In the genomic region with DNA sequence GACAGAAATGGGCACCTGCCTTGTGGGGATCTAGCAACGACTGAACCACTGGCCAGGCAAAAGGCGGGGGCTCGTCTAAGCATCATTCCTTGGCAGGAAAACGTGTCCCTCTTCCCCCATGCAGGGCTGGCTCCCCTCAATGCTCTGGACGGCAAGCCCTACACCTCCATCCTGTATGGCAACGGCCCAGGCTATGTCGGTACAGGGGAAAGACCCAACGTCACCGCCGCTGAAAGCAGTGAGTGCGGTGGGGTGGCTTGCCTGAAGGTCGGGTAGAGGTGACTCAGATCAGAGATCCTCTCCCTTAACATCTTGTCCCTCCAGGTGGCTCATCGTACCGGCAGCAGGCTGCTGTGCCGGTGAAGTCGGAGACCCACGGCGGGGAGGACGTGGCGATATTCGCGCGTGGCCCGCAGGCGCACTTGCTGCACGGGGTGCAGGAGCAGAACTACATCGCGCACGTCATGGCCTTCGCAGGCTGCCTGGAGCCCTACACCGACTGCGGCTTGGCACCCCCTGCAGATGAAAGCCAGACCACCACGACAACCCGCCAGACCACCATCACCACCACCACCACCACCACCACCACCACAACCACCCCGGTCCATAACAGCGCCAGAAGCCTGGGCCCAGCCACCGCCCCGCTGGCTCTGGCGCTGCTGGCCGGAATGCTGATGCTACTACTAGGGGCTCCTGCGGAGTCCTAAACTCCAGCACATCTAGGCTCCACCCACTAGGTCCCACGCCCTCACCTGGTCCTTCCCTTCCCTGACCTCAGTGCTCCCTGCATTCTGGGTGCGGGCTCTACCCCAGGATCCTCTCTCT, we compare ENCODE assay signal across 8 mouse cellular contexts. TPM values are rescaled to one million over a fixed set of nuclear protein-coding genes. Genes with fewer than 3 reads are reported as not detected.
DNase-seq lines count a peak whose midpoint lies in the region; ATAC-seq lines count a peak whose summit lies in the region.

No protein-coding gene starts in this region.

- WGBS in heart, embryonic 16.5 days = 10% methylated on average over 41 of the region's 43 CpGs
- WGBS in embryonic facial prominence, embryonic 11.5 days = 9% methylated on average over 43 of the region's 43 CpGs

- H3K9ac ChIP-seq in heart, embryonic 16.5 days (ENCODE audit: low read length) = peak overlapping the region; percentile 15; the same call in 1 of the 2 replicates
- 0 out of 2 replicates have a peak overlapping the region, but pooled peaks have one; percentile 13 for H3K9ac ChIP-seq in embryonic facial prominence, embryonic 11.5 days (replicated peaks; ENCODE audit: low read length)

- H3K36me3 ChIP-seq in heart, embryonic 16.5 days (ENCODE audit: control insufficient read depth, insufficient read depth) = no peaks in the 10 kb centered on the region
- no peaks in the 10 kb centered on the region for H3K36me3 ChIP-seq in embryonic facial prominence, embryonic 11.5 days (replicated peaks; ENCODE audit: control insufficient read depth, insufficient read depth, low read depth, low read length)

- H3K4me3 ChIP-seq in heart, embryonic 16.5 days (ENCODE audit: low read length) = peak overlapping the region; percentile 33
- peak overlapping the region; percentile 10; the same call in 1 of the 2 replicates for H3K4me3 ChIP-seq in embryonic facial prominence, embryonic 11.5 days (ENCODE audit: low read depth, low read length)

- H3K4me1 ChIP-seq in heart, embryonic 16.5 days (ENCODE audit: control insufficient read depth, insufficient read depth, low read length) = no peaks in the 10 kb centered on the region
- H3K4me1 ChIP-seq in embryonic facial prominence, embryonic 11.5 days (ENCODE audit: control insufficient read depth, insufficient read depth, low read length) = no peaks in the 10 kb centered on the region

- H3K9me3 ChIP-seq in heart, embryonic 16.5 days (replicated peaks; ENCODE audit: control insufficient read depth, low read length) = no peaks in the 10 kb centered on the region
- H3K9me3 ChIP-seq in embryonic facial prominence, embryonic 11.5 days (replicated peaks; ENCODE audit: control insufficient read depth, low read length) = no peaks in the 10 kb centered on the region

- H3K4me2 ChIP-seq in heart, embryonic 16.5 days (ENCODE audit: low read depth, low read length) = peak overlapping the region; percentile 50
- H3K4me2 ChIP-seq in embryonic facial prominence, embryonic 11.5 days (ENCODE audit: low read depth, low read length) = peak overlapping the region; percentile 16

- H3K27ac ChIP-seq in heart, embryonic 16.5 days (ENCODE audit: low read length) = no peak overlapping the region
- H3K27ac ChIP-seq in embryonic facial prominence, embryonic 11.5 days (replicated peaks; ENCODE audit: low read depth, low read length) = no peak overlapping the region

- peaks cover 33% of the 10 kb centered on the region for H3K27me3 ChIP-seq in heart, embryonic 16.5 days (ENCODE audit: control insufficient read depth, insufficient read depth, low read length)
- peaks cover 22% of the 10 kb centered on the region for H3K27me3 ChIP-seq in embryonic facial prominence, embryonic 11.5 days (ENCODE audit: control insufficient read depth, insufficient read depth, low read length)

- no peak for ATAC-seq in heart, embryonic 16.5 days (replicated peaks; ENCODE audit: extremely low read depth, insufficient read depth, low FRiP score)
- no peak for ATAC-seq in embryonic facial prominence, embryonic 11.5 days (replicated peaks; ENCODE audit: insufficient number of reproducible peaks, low FRiP score, low TSS enrichment, low read depth)
- peak; percentile 27 to 43; a peak in 2 of 4 replicates for ATAC-seq in hematopoietic stem cell, adult 5-6 weeks (replicated peaks in 1 of 2; ENCODE audit: insufficient read depth in 1 of 2, low FRiP score in 2 of 2, low TSS enrichment in 1 of 2, low read depth in 1 of 2, poor library complexity in 2 of 2, severe bottlenecking in 2 of 2)

- DNase-seq in heart, adult 8-10 months (ENCODE audit: low spot score) = no peak
- DNase-seq in embryonic facial prominence, embryonic 11.5 days (ENCODE audit: low spot score) = no peak
- peak; percentile 23 to 51 for DNase-seq in left cerebral cortex, postnatal 36 days (ENCODE audit: low spot score in 2 of 2)
- peak; percentile 41 for DNase-seq in right cerebral cortex, postnatal 25 days
- no peak for DNase-seq in urinary bladder, postnatal 14 days (ENCODE audit: low spot score)
- DNase-seq in T-cell, adult 2 months (ENCODE audit: low spot score) = no peak

- intact Hi-C loops in left cerebral cortex, postnatal 36 days (cut with DNase I) = no loop called here

RNA-seq across cellular contexts. Expression of gene Akp3, which starts 2.6 kb away (rescaled TPM):
- not detected in 2 replicates for polyA plus RNA-seq in heart, embryonic 16.5 days (2015; fragmentation: Nextera tagmentation; extraction: Ambion mirVana)
- not detected for total RNA-seq in heart, adult 8-10 months (2022)
- not detected in 2 replicates for polyA plus RNA-seq in embryonic facial prominence, embryonic 11.5 days (2014; fragmentation: Nextera tagmentation; extraction: Ambion mirVana)
- total RNA-seq in hematopoietic stem cell, adult 5-6 weeks (2017) = not detected in 2 replicates
- not detected for total RNA-seq in left cerebral cortex, postnatal 36 days (2021)

RNA-seq across cellular contexts. Expression of gene Alpi, which starts 26.0 kb away (rescaled TPM):
- polyA plus RNA-seq in heart, embryonic 16.5 days (2015; fragmentation: Nextera tagmentation; extraction: Ambion mirVana) = 0.74 TPM in 1 of 2 replicates, not detected in the other
- not detected for total RNA-seq in heart, adult 8-10 months (2022)
- polyA plus RNA-seq in embryonic facial prominence, embryonic 11.5 days (2014; fragmentation: Nextera tagmentation; extraction: Ambion mirVana) = not detected in 2 replicates
- total RNA-seq in hematopoietic stem cell, adult 5-6 weeks (2017) = not detected in 2 replicates
- total RNA-seq in left cerebral cortex, postnatal 36 days (2021) = not detected

RNA-seq across cellular contexts. Expression of gene Ecel1, which starts 28.9 kb away (rescaled TPM):
- polyA plus RNA-seq in heart, embryonic 16.5 days (2015; fragmentation: Nextera tagmentation; extraction: Ambion mirVana) = 0.71 and 0.88 TPM in 2 replicates
- total RNA-seq in heart, adult 8-10 months (2022) = not detected
- 0.74 and 2.1 TPM in 2 replicates for polyA plus RNA-seq in embryonic facial prominence, embryonic 11.5 days (2014; fragmentation: Nextera tagmentation; extraction: Ambion mirVana)
- total RNA-seq in hematopoietic stem cell, adult 5-6 weeks (2017) = not detected in 2 replicates
- total RNA-seq in left cerebral cortex, postnatal 36 days (2021) = 10 to 100 TPM in 1 of 2 experiments, 1 to 10 TPM in 1; 5.8 to 12.6 TPM

RNA-seq across cellular contexts. Expression of gene Alppl2, which starts 37.7 kb away (rescaled TPM):
- not detected in 2 replicates for polyA plus RNA-seq in heart, embryonic 16.5 days (2015; fragmentation: Nextera tagmentation; extraction: Ambion mirVana)
- total RNA-seq in heart, adult 8-10 months (2022) = not detected
- polyA plus RNA-seq in embryonic facial prominence, embryonic 11.5 days (2014; fragmentation: Nextera tagmentation; extraction: Ambion mirVana) = not detected in 2 replicates
- not detected in 2 replicates for total RNA-seq in hematopoietic stem cell, adult 5-6 weeks (2017)
- total RNA-seq in left cerebral cortex, postnatal 36 days (2021) = not detected

RNA-seq across cellular contexts. Expression of gene Prss56, which starts 55.7 kb away (rescaled TPM):
- not detected in 2 replicates for polyA plus RNA-seq in heart, embryonic 16.5 days (2015; fragmentation: Nextera tagmentation; extraction: Ambion mirVana)
- total RNA-seq in heart, adult 8-10 months (2022) = not detected
- 0.28 and 0.74 TPM in 2 replicates for polyA plus RNA-seq in embryonic facial prominence, embryonic 11.5 days (2014; fragmentation: Nextera tagmentation; extraction: Ambion mirVana)
- total RNA-seq in hematopoietic stem cell, adult 5-6 weeks (2017) = not detected in 2 replicates
- total RNA-seq in left cerebral cortex, postnatal 36 days (2021) = under 1 TPM; 0.88 to 0.89 TPM

Comparison
In these comparisons a context has a peak if more than half of its experiments do, and no peak if none do; other contexts are left out.
1. ATAC-seq: peak in hematopoietic stem cell, adult 5-6 weeks (2 of 2); none in heart, embryonic 16.5 days (single experiment) and embryonic facial prominence, embryonic 11.5 days (single experiment).
2. DNase-seq: peak in left cerebral cortex, postnatal 36 days (2 of 2) and right cerebral cortex, postnatal 25 days (single experiment); none in heart, adult 8-10 months (single experiment), embryonic facial prominence, embryonic 11.5 days (single experiment), urinary bladder, postnatal 14 days (single experiment) and T-cell, adult 2 months (single experiment).